ENCODE assay signal across 14 mouse cellular contexts in genomic region chr13:59003807-59004173, GRCm38 (mm10).
DNase-seq lines count a peak whose midpoint lies in the region; ATAC-seq lines count a peak whose summit lies in the region.
"Had no signal": no experiment of that assay in that cellular context is flagged by ENCODE, and none has a peak within 500 bp of the region (broad histone marks: within the 10 kb centered on the region; RNA-seq: fewer than 3 reads in every experiment).

No protein-coding gene starts in this region.

- peak overlapping the region; percentile 55 for H3K27ac ChIP-seq in hindbrain, embryonic 13.5 days
- no peak overlapping the region for H3K27ac ChIP-seq in hindbrain, embryonic 11.5 days (ENCODE audit: low read depth, low read length)
- H3K27ac ChIP-seq in midbrain, embryonic 14.5 days (replicated peaks; ENCODE audit: low read depth, low read length), result no peak overlapping the region
- no peak overlapping the region for H3K27ac ChIP-seq in midbrain, embryonic 16.5 days (ENCODE audit: low read length)
- no peak overlapping the region; the same call in 1 of the 2 replicates for H3K27ac ChIP-seq in neural tube, embryonic 14.5 days (ENCODE audit: low read depth, low read length)
- H3K27ac ChIP-seq: heart, embryonic 10.5 days; limb, embryonic 13.5 days had no signal

- no peak overlapping the region for H3K4me3 ChIP-seq in hindbrain, embryonic 13.5 days
- H3K4me3 ChIP-seq in hindbrain, embryonic 11.5 days (ENCODE audit: low read depth, low read length), result no peak overlapping the region
- H3K4me3 ChIP-seq in midbrain, embryonic 14.5 days (replicated peaks; ENCODE audit: low read depth, low read length), result no peak overlapping the region
- no peak overlapping the region for H3K4me3 ChIP-seq in midbrain, embryonic 16.5 days (ENCODE audit: low read depth, low read length)
- no peak overlapping the region for H3K4me3 ChIP-seq in neural tube, embryonic 14.5 days (ENCODE audit: low read depth, low read length)
- H3K4me3 ChIP-seq: heart, embryonic 10.5 days; limb, embryonic 13.5 days had no signal

- 41% methylated on average over 6 of the region's 6 CpGs for WGBS in hindbrain, embryonic 13.5 days
- WGBS in hindbrain, embryonic 11.5 days, result 54% methylated on average over 6 of the region's 6 CpGs
- WGBS in midbrain, embryonic 14.5 days, result 43% methylated on average over 6 of the region's 6 CpGs
- WGBS in midbrain, embryonic 16.5 days, result 58% methylated on average over 6 of the region's 6 CpGs
- 20% methylated on average over 6 of the region's 6 CpGs for WGBS in neural tube, embryonic 14.5 days

- ATAC-seq in hindbrain, embryonic 13.5 days (ENCODE audit: low FRiP score), result no peak
- ATAC-seq in hindbrain, embryonic 11.5 days (ENCODE audit: low FRiP score), result no peak
- no peak for ATAC-seq in midbrain, embryonic 14.5 days (ENCODE audit: low FRiP score, low TSS enrichment)
- no peak for ATAC-seq in midbrain, embryonic 16.5 days
- peak; percentile 54; the same call in 1 of the 2 replicates for ATAC-seq in neural tube, embryonic 14.5 days (ENCODE audit: low read depth)

- peak; percentile 4 for DNase-seq in adrenal gland, adult 8-10 months
- DNase-seq in adrenal gland, adult 18-20 months (ENCODE audit: low spot score in 2 of 2), result no peak
- DNase-seq in hindbrain, embryonic 11.5 days (ENCODE audit: low spot score), result no peak
- DNase-seq in midbrain, embryonic 14.5 days, result peak; percentile 8
- no peak for DNase-seq in Muller cell, postnatal 12 days (ENCODE audit: inconsistent ontology term)
- DNase-seq: cerebellum, adult 9-10 months; kidney, adult 11 months; retina, postnatal 1 day; thymus, postnatal 4 days had no signal

- peaks cover 36% of the 10 kb centered on the region for H3K4me1 ChIP-seq in hindbrain, embryonic 13.5 days (replicated peaks)
- no peaks in the 10 kb centered on the region; the same call in 1 of the 2 replicates for H3K4me1 ChIP-seq in hindbrain, embryonic 11.5 days (replicated peaks; ENCODE audit: control insufficient read depth, insufficient read depth, low read length)
- peaks cover 22% of the 10 kb centered on the region for H3K4me1 ChIP-seq in midbrain, embryonic 14.5 days (ENCODE audit: control insufficient read depth, insufficient read depth, low read length)
- peaks cover 22% of the 10 kb centered on the region for H3K4me1 ChIP-seq in midbrain, embryonic 16.5 days (ENCODE audit: control insufficient read depth, insufficient read depth, low read length)
- 0 out of 2 replicates have a peak, but pooled peaks cover 8% of the 10 kb centered on the region for H3K4me1 ChIP-seq in neural tube, embryonic 14.5 days (ENCODE audit: control insufficient read depth, insufficient read depth, low read length)

- H3K9me3 ChIP-seq in hindbrain, embryonic 13.5 days, result no peaks in the 10 kb centered on the region
- H3K9me3 ChIP-seq in hindbrain, embryonic 11.5 days (ENCODE audit: control insufficient read depth, low read length), result no peaks in the 10 kb centered on the region
- H3K9me3 ChIP-seq in midbrain, embryonic 14.5 days (ENCODE audit: control insufficient read depth, low read length), result no peaks in the 10 kb centered on the region
- H3K9me3 ChIP-seq in midbrain, embryonic 16.5 days (replicated peaks; ENCODE audit: control insufficient read depth, low read length, poor library complexity, severe bottlenecking), result no peaks in the 10 kb centered on the region
- H3K9me3 ChIP-seq in neural tube, embryonic 14.5 days (ENCODE audit: control insufficient read depth, low read length), result no peaks in the 10 kb centered on the region
- H3K9me3 ChIP-seq: heart, embryonic 10.5 days; limb, embryonic 13.5 days had no signal

- no peaks in the 10 kb centered on the region for H3K36me3 ChIP-seq in hindbrain, embryonic 13.5 days
- no peaks in the 10 kb centered on the region for H3K36me3 ChIP-seq in hindbrain, embryonic 11.5 days (ENCODE audit: control insufficient read depth, insufficient read depth, low read length)
- no peaks in the 10 kb centered on the region for H3K36me3 ChIP-seq in midbrain, embryonic 14.5 days (ENCODE audit: control insufficient read depth, insufficient read depth, low read length)
- H3K36me3 ChIP-seq in midbrain, embryonic 16.5 days (ENCODE audit: control insufficient read depth, insufficient read depth, low read length), result no peaks in the 10 kb centered on the region
- no peaks in the 10 kb centered on the region for H3K36me3 ChIP-seq in neural tube, embryonic 14.5 days (ENCODE audit: control insufficient read depth, insufficient read depth, low read length)
- H3K36me3 ChIP-seq: heart, embryonic 10.5 days; limb, embryonic 13.5 days had no signal

- no peak overlapping the region for H3K9ac ChIP-seq in hindbrain, embryonic 13.5 days
- H3K9ac ChIP-seq in hindbrain, embryonic 11.5 days (ENCODE audit: low read depth, low read length), result no peak overlapping the region
- no peak overlapping the region for H3K9ac ChIP-seq in midbrain, embryonic 14.5 days (replicated peaks; ENCODE audit: low read length)
- no peak overlapping the region for H3K9ac ChIP-seq in midbrain, embryonic 16.5 days (ENCODE audit: low read depth, low read length)
- no peak overlapping the region for H3K9ac ChIP-seq in neural tube, embryonic 14.5 days (replicated peaks; ENCODE audit: low read depth, low read length)
- H3K9ac ChIP-seq: limb, embryonic 13.5 days had no signal

- no peaks in the 10 kb centered on the region for H3K27me3 ChIP-seq in hindbrain, embryonic 13.5 days
- no peaks in the 10 kb centered on the region for H3K27me3 ChIP-seq in hindbrain, embryonic 11.5 days (ENCODE audit: control insufficient read depth, insufficient read depth, low read length)
- no peaks in the 10 kb centered on the region for H3K27me3 ChIP-seq in midbrain, embryonic 14.5 days (ENCODE audit: control insufficient read depth, insufficient read depth, low read length)
- H3K27me3 ChIP-seq in midbrain, embryonic 16.5 days (ENCODE audit: control insufficient read depth, insufficient read depth, low read depth, low read length), result no peaks in the 10 kb centered on the region
- H3K27me3 ChIP-seq in neural tube, embryonic 14.5 days (ENCODE audit: control insufficient read depth, insufficient read depth, low read length), result no peaks in the 10 kb centered on the region
- H3K27me3 ChIP-seq: limb, embryonic 13.5 days had no signal

- no peak overlapping the region for H3K4me2 ChIP-seq in hindbrain, embryonic 13.5 days
- no peak overlapping the region for H3K4me2 ChIP-seq in hindbrain, embryonic 11.5 days (replicated peaks; ENCODE audit: low read depth, low read length)
- H3K4me2 ChIP-seq in midbrain, embryonic 14.5 days (ENCODE audit: low read length), result no peak overlapping the region
- H3K4me2 ChIP-seq in midbrain, embryonic 16.5 days (ENCODE audit: low read length), result no peak overlapping the region
- no peak overlapping the region for H3K4me2 ChIP-seq in neural tube, embryonic 14.5 days (ENCODE audit: low read depth, low read length)
- H3K4me2 ChIP-seq: limb, embryonic 13.5 days had no signal

Comparison
In these comparisons a context has a peak if more than half of its experiments do, and no peak if none do; other contexts are left out.
1. DNase-seq: peak in adrenal gland, adult 8-10 months (single experiment) and midbrain, embryonic 14.5 days (single experiment); none in adrenal gland, adult 18-20 months (0 of 2), hindbrain, embryonic 11.5 days (single experiment) and Muller cell, postnatal 12 days (single experiment).